Mouse (Mus musculus) kidney, embryonic 16.5 days (tissue): ENCODE measurements at regions not wholly inside any gene's neighbourhood (a gene's known extent, or its start where the extent isn't known, plus 50 kb on each side); places are given as distances from the start of the nearest gene placed in this dataset.

Experiments used
- ATAC-seq: fragments of 200-750 bp; cut with Nextera tagmentation; 2 replicates; pipeline ENCODE4 v1.8.0; 2017; ENCODE audit warnings: moderate TSS enrichment; ENCODE audit not compliant: low FRiP score, low TSS enrichment
- H3K27ac ChIP-seq: fragments of 300-500 bp; sonication (generic); 2 replicates; pipeline ENCODE4 v1.5.1; 2014; ENCODE audit warnings: low read length
- H3K27me3 ChIP-seq: fragments of 300-500 bp; sonication (generic); 2 replicates; pipeline ENCODE4 v1.6.1; 2014; ENCODE audit warnings: low read length, control low read depth, mixed read lengths; ENCODE audit not compliant: insufficient read depth
- H3K36me3 ChIP-seq: fragments of 300-500 bp; sonication (generic); 2 replicates; pipeline ENCODE4 v1.6.1; 2014; ENCODE audit warnings: low read length, control low read depth, mixed read lengths; ENCODE audit not compliant: insufficient read depth
- H3K4me1 ChIP-seq: fragments of 300-500 bp; sonication (generic); 2 replicates; pipeline ENCODE4 v1.6.1; 2014; ENCODE audit warnings: low read length, control low read depth, mixed read lengths; ENCODE audit not compliant: insufficient read depth
- H3K4me2 ChIP-seq: fragments of 300-500 bp; sonication (generic); replicated peaks from 2 replicates; pipeline ENCODE4 v1.6.1; 2014; ENCODE audit warnings: low read depth, low read length
- H3K4me3 ChIP-seq: fragments of 300-500 bp; sonication (generic); 2 replicates; pipeline ENCODE4 v1.5.1; 2014; ENCODE audit warnings: mild to moderate bottlenecking, low read length
- H3K9ac ChIP-seq: fragments of 300-500 bp; sonication (generic); replicated peaks from 2 replicates; pipeline ENCODE4 v1.6.1; 2014; ENCODE audit warnings: low read length
- H3K9me3 ChIP-seq: fragments of 300-500 bp; sonication (generic); 2 replicates; pipeline ENCODE4 v1.6.1; 2016; ENCODE audit warnings: low read length, control low read depth
- WGBS: fragments of 180-500 bp; shearing (Covaris S2); extraction: QIAGEN DNeasy Blood & Tissue Kit; methylation state at CpG from one replicate; pipeline ENCODE4 v1.1.7; 2014; 5-methylcytosine and 5-hydroxymethylcytosine counted together

GRCm38 (mm10) chr6:73676979-73677378 lies 207.5 kb upstream of the 4931417E11Rik start:
- Histone ChIP-seq H3K4me3 (no peak overlapping the region), H3K9me3 (no peaks in the 10 kb centered on the region), H3K4me1 (no peaks in the 10 kb centered on the region), H3K4me2 (no peak overlapping the region), H3K36me3 (no peaks in the 10 kb centered on the region), H3K9ac (no peak overlapping the region), H3K27ac (no peak overlapping the region), H3K27me3 (no peaks in the 10 kb centered on the region)
- no peak for ATAC-seq

GRCm38 (mm10) chr6:73669401-73669800 lies 199.9 kb upstream of the 4931417E11Rik start:
- no peak overlapping the region for H3K4me3 ChIP-seq
- no peak for ATAC-seq
- peaks cover 6% of the 10 kb centered on the region; the same call in 1 of the 2 replicates for H3K4me1 ChIP-seq
- H3K9me3 ChIP-seq: no peaks in the 10 kb centered on the region
- H3K36me3 ChIP-seq: no peaks in the 10 kb centered on the region
- no peak overlapping the region for H3K9ac ChIP-seq
- H3K4me2 ChIP-seq: no peak overlapping the region
- 29% methylated on average over 1 of the region's 1 CpGs for WGBS
- H3K27me3 ChIP-seq: no peaks in the 10 kb centered on the region
- no peak overlapping the region for H3K27ac ChIP-seq

- H3K9ac ChIP-seq: no peak overlapping the region
- no peak overlapping the region for H3K4me2 ChIP-seq
- H3K9me3 ChIP-seq: no peaks in the 10 kb centered on the region
- H3K27ac ChIP-seq: no peak overlapping the region
- H3K27me3 ChIP-seq: no peaks in the 10 kb centered on the region
- WGBS: 64% methylated on average over 5 of the region's 5 CpGs
- H3K36me3 ChIP-seq: no peaks in the 10 kb centered on the region
- ATAC-seq: no peak
- no peak overlapping the region for H3K4me3 ChIP-seq
- H3K4me1 ChIP-seq: no peaks in the 10 kb centered on the region
Measured at GRCm38 (mm10) chr6:73658988-73659387, 189.5 kb upstream of the 4931417E11Rik start.

GRCm38 (mm10) chr6:73645378-73645777 lies 175.9 kb upstream of the 4931417E11Rik start:
- 54% methylated on average over 2 of the region's 2 CpGs for WGBS
- Histone ChIP-seq H3K36me3 (no peaks in the 10 kb centered on the region), H3K9me3 (no peaks in the 10 kb centered on the region; the same call in 1 of the 2 replicates), H3K4me2 (no peak overlapping the region), H3K4me1 (no peaks in the 10 kb centered on the region), H3K9ac (no peak overlapping the region), H3K27ac (no peak overlapping the region), H3K4me3 (no peak overlapping the region), H3K27me3 (no peaks in the 10 kb centered on the region)
- ATAC-seq: no peak

GRCm38 (mm10) chr6:73644778-73645267 lies 175.4 kb upstream of the 4931417E11Rik start:
- 71% methylated on average over 2 of the region's 2 CpGs for WGBS
- no peak overlapping the region for H3K4me3 ChIP-seq
- no peak overlapping the region for H3K27ac ChIP-seq
- no peaks in the 10 kb centered on the region; the same call in 1 of the 2 replicates for H3K9me3 ChIP-seq
- H3K4me1 ChIP-seq: no peaks in the 10 kb centered on the region
- no peak for ATAC-seq
- no peaks in the 10 kb centered on the region for H3K27me3 ChIP-seq
- no peak overlapping the region for H3K4me2 ChIP-seq
- no peak overlapping the region for H3K9ac ChIP-seq
- H3K36me3 ChIP-seq: no peaks in the 10 kb centered on the region

- Histone ChIP-seq H3K4me1 (no peaks in the 10 kb centered on the region), H3K4me2 (no peak overlapping the region), H3K9ac (no peak overlapping the region), H3K27me3 (no peaks in the 10 kb centered on the region), H3K27ac (no peak overlapping the region), H3K9me3 (no peaks in the 10 kb centered on the region), H3K36me3 (no peaks in the 10 kb centered on the region), H3K4me3 (no peak overlapping the region)
- ATAC-seq: peak; percentile 84
- WGBS: 33% methylated on average over 1 of the region's 1 CpGs
Measured at GRCm38 (mm10) chr6:73628600-73628999, 159.1 kb upstream of the 4931417E11Rik start.

- Histone ChIP-seq H3K27ac (0 out of 2 replicates have a peak overlapping the region, but pooled peaks have one; percentile 15), H3K9me3 (no peaks in the 10 kb centered on the region), H3K4me3 (no peak overlapping the region), H3K36me3 (no peaks in the 10 kb centered on the region), H3K27me3 (no peaks in the 10 kb centered on the region), H3K9ac (no peak overlapping the region), H3K4me2 (no peak overlapping the region), H3K4me1 (no peaks in the 10 kb centered on the region)
- WGBS: 54% methylated on average over 5 of the region's 5 CpGs
- ATAC-seq: peak; percentile 58; the same call in 1 of the 2 replicates
Measured at GRCm38 (mm10) chr6:73626451-73626850, 157.0 kb upstream of the 4931417E11Rik start.

- ATAC-seq: no peak
- H3K4me3 ChIP-seq: no peak overlapping the region
Measured at GRCm38 (mm10) chr6:73624211-73624610, 154.7 kb upstream of the 4931417E11Rik start.

GRCm38 (mm10) chr6:73621839-73622426 lies 152.5 kb upstream of the 4931417E11Rik start:
- Histone ChIP-seq H3K9ac (no peak overlapping the region), H3K4me3 (no peak overlapping the region), H3K4me1 (no peaks in the 10 kb centered on the region), H3K36me3 (no peaks in the 10 kb centered on the region), H3K27ac (no peak overlapping the region), H3K4me2 (no peak overlapping the region), H3K9me3 (no peaks in the 10 kb centered on the region), H3K27me3 (no peaks in the 10 kb centered on the region)
- ATAC-seq: no peak
- WGBS: 85% methylated on average over 4 of the region's 4 CpGs

More at GRCm38 (mm10) chr6:73624211-73624610, 154.7 kb upstream of the 4931417E11Rik start:
- H3K27ac ChIP-seq: no peak overlapping the region
- H3K4me1 ChIP-seq: no peaks in the 10 kb centered on the region
- no peaks in the 10 kb centered on the region for H3K36me3 ChIP-seq
- H3K27me3 ChIP-seq: no peaks in the 10 kb centered on the region
- H3K9ac ChIP-seq: no peak overlapping the region
- H3K4me2 ChIP-seq: no peak overlapping the region
- WGBS: 72% methylated on average over 1 of the region's 1 CpGs
- no peaks in the 10 kb centered on the region for H3K9me3 ChIP-seq

GRCm38 (mm10) chr6:73612266-73612665 lies 142.8 kb upstream of the 4931417E11Rik start:
- Histone ChIP-seq H3K36me3 (no peaks in the 10 kb centered on the region), H3K4me1 (peaks cover 7% of the 10 kb centered on the region; the same call in 1 of the 2 replicates), H3K27me3 (no peaks in the 10 kb centered on the region), H3K27ac (no peak overlapping the region), H3K9ac (no peak overlapping the region), H3K9me3 (no peaks in the 10 kb centered on the region), H3K4me3 (no peak overlapping the region), H3K4me2 (no peak overlapping the region)
- WGBS: 70% methylated on average over 3 of the region's 3 CpGs
- no peak for ATAC-seq
